Mouse (Mus musculus) liver, embryonic 18 days (tissue): ENCODE results near the gene Prss33. TPM values are rescaled to one million over a fixed set of nuclear protein-coding genes. Genes with fewer than 3 reads are reported as not detected.

Experiments used
- polyA plus RNA-seq: library from polyadenylated mRNA; depleted of rRNA; stranded (reverse); fragments of >200 nt; gene quantifications from 2 replicates; pipeline ENCODE4 v1.2.3, GENCODE M21; 2012; rRNA removed

The Prss33 gene
- polyA plus RNA-seq: not detected in 2 replicates

DNA sequence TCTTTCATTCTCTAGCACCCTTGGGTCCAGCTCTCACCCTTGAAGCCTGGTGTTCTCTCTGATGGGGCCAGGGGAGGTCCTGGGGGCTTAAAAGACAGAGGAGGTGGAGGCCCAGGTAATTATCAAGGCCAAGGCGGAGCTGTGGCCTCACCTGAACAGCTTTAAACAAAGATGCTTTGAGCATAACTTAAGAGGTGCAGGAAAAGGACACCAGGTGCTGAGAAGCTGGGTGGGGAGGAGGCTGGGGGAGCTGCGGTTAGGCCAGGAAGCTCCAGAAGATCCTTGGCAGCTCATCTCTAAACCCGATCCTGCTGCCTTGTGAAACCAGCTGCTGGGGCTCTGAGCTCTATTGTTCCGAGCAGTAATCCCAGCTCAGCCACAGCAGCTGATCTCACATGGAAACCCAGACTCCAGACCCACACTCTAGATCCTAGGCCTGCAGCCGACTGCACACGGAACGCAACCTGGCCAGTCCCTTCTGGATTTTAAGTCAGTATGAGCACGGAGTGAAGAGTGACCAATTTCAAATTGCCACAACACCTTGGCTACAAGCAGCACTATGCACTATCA lies at the start of gene Prss33:
TSS of gene Prss33 (minus strand) at position 51 of the 570 bp plus-strand sequence.

GRCm38 (mm10) chr17:23880576-23880975 lies 44.7 kb upstream of the Prss33 start, which contains the start of the genes Dcpp1 and Dcpp2:
Gene Dcpp1, plus strand, starts transcription at chr17:23880876.
Gene Dcpp2, plus strand, starts transcription at chr17:23880880.

DNA sequence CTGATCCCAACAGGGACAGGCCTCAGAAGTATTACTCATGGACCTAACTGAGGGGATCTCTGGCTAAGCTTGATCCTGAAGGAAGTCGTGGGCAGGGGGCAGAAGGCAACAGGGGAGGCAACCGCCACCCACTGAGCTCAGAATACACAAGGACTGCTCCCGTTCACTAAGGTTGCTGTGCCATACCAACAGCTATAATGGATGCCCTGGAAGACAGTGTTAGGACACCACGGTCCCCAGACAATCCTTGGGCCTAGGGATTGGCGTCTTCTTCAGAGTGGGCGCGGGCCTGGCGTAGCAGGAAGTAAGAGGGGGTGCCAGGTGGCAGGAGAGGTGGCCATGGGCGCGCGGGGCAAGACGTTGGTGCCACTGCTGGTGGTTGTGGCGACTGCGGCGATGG lies 31.9 kb upstream of the Prss33 start, which contains the start of gene Prss21:
TSS of gene Prss21 (plus strand) at position 301 of the 400 bp plus-strand sequence.

DNA sequence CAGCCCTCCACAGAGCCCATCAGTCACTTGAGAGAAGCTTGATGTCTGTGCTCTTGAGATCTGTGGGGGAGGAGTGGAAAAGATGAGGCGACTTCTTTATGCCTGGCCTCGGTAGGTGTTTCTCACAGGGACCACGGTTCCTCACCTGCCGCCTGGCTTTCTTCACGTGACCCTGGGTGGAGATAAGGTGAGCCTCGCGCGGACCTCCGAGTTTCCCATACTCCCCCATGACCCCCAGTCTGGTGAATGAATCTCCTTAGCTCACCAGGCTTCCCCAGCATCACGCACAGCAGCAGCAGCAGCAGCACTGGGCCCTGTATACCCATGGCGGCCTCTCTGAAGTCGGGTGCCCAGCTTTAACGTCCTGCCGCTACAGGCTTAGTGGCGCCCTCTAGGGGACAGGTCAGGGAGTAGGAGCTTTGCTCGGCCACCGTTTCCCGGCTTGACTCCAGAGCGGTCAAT lies 8.0 kb upstream of the Prss33 start, which contains the start of the genes Prss32 and Prss41:
TSS of gene Prss32 (plus strand) at position 44 of the 462 bp plus-strand sequence.
TSS of gene Prss41 (minus strand) at position 361 of the 462 bp plus-strand sequence.

GRCm38 (mm10) chr17:23829064-23829619 lies 6.7 kb downstream of the Prss33 start, which contains the start of gene Elob:
Gene Elob, minus strand, starts transcription at chr17:23829136.

GRCm38 (mm10) chr17:23790269-23791078 lies 45.4 kb downstream of the Prss33 start, which contains the start of gene Srrm2:
Gene Srrm2, plus strand, starts transcription at chr17:23790532.

DNA sequence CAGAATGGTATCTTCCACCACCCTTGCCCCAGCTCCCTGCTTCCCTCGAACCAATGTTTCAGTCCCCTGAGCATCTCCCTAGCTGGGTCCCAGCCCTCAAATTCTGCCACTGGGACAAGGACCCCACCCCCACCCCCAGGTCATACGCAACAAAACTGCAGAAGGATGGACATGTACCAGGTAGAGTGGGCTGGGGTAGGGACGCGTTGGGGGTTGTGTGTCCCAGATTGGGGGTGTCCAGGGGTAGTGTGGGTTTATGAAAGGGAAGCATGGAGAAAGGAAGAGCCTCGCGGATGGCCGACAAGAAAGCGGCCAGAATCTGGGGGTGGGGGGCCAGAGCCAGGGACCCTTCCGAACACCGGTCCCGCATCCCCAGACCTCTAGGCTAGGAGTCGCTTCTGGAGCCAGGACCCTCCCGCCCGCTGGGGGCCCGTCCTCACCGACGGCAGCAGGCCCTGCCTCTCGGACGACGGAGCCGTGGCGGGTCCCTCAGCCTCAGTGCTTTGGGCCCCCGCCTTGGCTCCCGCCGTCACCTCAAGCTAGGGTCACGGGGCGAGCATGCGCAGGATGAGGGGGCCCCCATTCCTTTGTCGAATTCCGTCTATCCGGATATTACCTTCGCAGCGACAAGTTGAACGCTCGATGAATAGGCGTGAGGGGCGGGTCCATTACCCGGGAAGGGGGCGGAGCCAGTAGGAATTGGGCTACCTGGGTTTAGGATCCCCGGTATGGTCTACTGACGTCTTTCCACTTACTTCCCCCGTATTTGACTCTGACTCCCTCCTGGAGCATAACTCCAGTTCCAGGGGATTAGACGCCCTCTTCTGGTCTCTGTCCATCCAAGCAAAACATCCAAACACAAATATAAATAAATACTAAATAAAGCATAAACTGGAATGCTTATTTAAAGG lies 50.0 kb downstream of the Prss33 start, which contains the start of gene Flywch2:
TSS of gene Flywch2 (minus strand) at position 521 of the 911 bp plus-strand sequence.

Other genes with a start within 250 kb of the Prss33 start
- gene Zfp13, start 236.6 kb downstream of the Prss33 start, polyA plus RNA-seq: 2.8 and 3.6 TPM in 2 replicates
- gene Zscan10, start 235.2 kb downstream of the Prss33 start, polyA plus RNA-seq: 0.02 TPM in 1 of 2 replicates, not detected in the other
- 1.1 and 1.3 TPM in 2 replicates for gene Mmp25, start 190.8 kb downstream of the Prss33 start, polyA plus RNA-seq
- 0.07 and 0.11 TPM in 2 replicates for gene Bicdl2, start 175.6 kb downstream of the Prss33 start, polyA plus RNA-seq
- gene Hcfc1r1, start 162.5 kb downstream of the Prss33 start, polyA plus RNA-seq: 15.2 and 19.3 TPM in 2 replicates
- 12.8 and 12.9 TPM in 2 replicates for gene Thoc6, start 162.2 kb downstream of the Prss33 start, polyA plus RNA-seq
- 4.9 TPM in 2 replicates for gene Tnfrsf12a, start 158.6 kb downstream of the Prss33 start, polyA plus RNA-seq
- gene Cldn6, start 156.8 kb downstream of the Prss33 start, polyA plus RNA-seq: 2.8 and 3.0 TPM in 2 replicates
- gene Cldn9, start 152.0 kb downstream of the Prss33 start, polyA plus RNA-seq: 0.05 TPM in 2 replicates
- gene 1520401A03Rik, start 113.3 kb downstream of the Prss33 start, polyA plus RNA-seq: 0.02 and 0.05 TPM in 2 replicates
- 15.3 and 19.6 TPM in 2 replicates for gene Pkmyt1, start 109.7 kb downstream of the Prss33 start, polyA plus RNA-seq
- gene Paqr4, start 95.2 kb downstream of the Prss33 start, polyA plus RNA-seq: 2.7 and 3.4 TPM in 2 replicates
- gene Kremen2, start 90.2 kb downstream of the Prss33 start, polyA plus RNA-seq: not detected in 2 replicates
- gene Flywch1, start 64.5 kb downstream of the Prss33 start, polyA plus RNA-seq: 5.5 and 5.8 TPM in 2 replicates
- 1.1 and 1.3 TPM in 2 replicates for gene Flywch2, start 50.0 kb downstream of the Prss33 start, polyA plus RNA-seq
- gene Srrm2, start 45.5 kb downstream of the Prss33 start, polyA plus RNA-seq: 98.2 and 129 TPM in 2 replicates
- gene Elob, start 6.9 kb downstream of the Prss33 start, polyA plus RNA-seq: 283 and 284 TPM in 2 replicates
- not detected in 2 replicates for gene Prss32, start 7.8 kb upstream of the Prss33 start, polyA plus RNA-seq
- gene Prss41, start 8.1 kb upstream of the Prss33 start, polyA plus RNA-seq: 0.14 and 0.19 TPM in 2 replicates
- gene Prss21, start 32.0 kb upstream of the Prss33 start, polyA plus RNA-seq: not detected in 2 replicates
- not detected in 2 replicates for gene Dcpp1, start 44.8 kb upstream of the Prss33 start, polyA plus RNA-seq
- not detected in 2 replicates for gene Dcpp2, start 44.8 kb upstream of the Prss33 start, polyA plus RNA-seq
- not detected in 2 replicates for gene Dcpp3, start 81.4 kb upstream of the Prss33 start, polyA plus RNA-seq
- not detected in 2 replicates for gene Sbp, start 105.6 kb upstream of the Prss33 start, polyA plus RNA-seq
- not detected in 2 replicates for gene Sbpl, start 119.2 kb upstream of the Prss33 start, polyA plus RNA-seq
- 0.14 and 0.16 TPM in 2 replicates for gene Prss30, start 144.5 kb upstream of the Prss33 start, polyA plus RNA-seq
- not detected in 2 replicates for gene Prss22, start 162.0 kb upstream of the Prss33 start, polyA plus RNA-seq
- not detected in 2 replicates for gene Prss27, start 202.1 kb upstream of the Prss33 start, polyA plus RNA-seq
- gene Kctd5, start 237.4 kb upstream of the Prss33 start, polyA plus RNA-seq: 7.4 and 7.8 TPM in 2 replicates